Mouse (Mus musculus): ENCODE measurements around the gene Rsu1.

DNA sequence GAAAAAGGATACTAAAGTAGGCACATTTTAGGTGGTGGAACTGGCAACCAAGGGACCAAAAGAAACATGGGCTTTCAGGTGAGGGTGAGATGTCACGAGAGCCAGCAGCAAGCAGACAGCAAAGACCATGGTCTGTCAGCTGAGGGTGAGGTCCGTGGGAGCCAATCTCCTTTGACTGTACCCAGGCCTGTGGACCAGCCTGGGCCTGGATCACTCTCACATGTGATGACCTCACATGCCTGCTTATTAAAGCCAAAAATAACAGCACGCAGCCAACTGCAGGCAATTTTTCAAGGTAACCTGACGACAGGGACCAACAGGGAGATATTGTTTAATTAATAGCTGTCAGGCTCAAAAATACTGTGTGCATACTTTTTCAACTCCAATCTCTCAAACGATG, 35.5 kb downstream of the Rsu1 start:
- TF ChIP-seq MAFK (IDR thresholded peaks at IDR 0.05; ENCODE audit: insufficient read depth, low read depth, low read length) (no peak), CHD2 (IDR thresholded peaks at IDR 0.05; ENCODE audit: low read depth, low read length) (no peak)
